Mouse (Mus musculus): ENCODE data around the gene Pim1.
"Not testable (repeated sequence)": the region's sequence is repeated elsewhere in the genome, so short reads cannot be mapped to it uniquely, and the experiment has no call there.

DNA sequence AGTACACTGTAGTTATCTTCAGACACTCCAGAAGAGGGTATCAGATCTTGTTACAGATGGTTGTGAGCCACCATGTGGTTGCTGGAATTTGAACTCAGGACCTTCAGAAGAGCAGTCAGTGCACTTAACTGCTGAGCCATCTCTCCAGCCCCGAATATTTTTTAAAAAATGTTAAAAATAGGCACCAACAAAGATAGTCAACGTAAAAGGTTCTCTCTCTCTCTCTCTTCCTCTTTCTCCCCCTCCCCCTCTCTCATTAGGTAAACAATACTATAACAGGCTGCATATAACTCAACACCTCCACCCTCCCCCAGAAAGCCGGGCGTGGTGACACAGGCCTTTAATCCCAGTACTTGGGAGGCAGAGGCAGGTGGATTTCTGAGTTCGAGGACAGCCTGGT is 28.1 kb downstream of the Pim1 start:
- TF ChIP-seq CTCF (IDR thresholded peaks at IDR 0.05; ENCODE audit: low read depth, low read length); POLR2A (IDR thresholded peaks at IDR 0.05; ENCODE audit: borderline replicate concordance, low read depth, low read length): not testable (repeated sequence)

All from bone marrow macrophage, adult 2 months (primary cell).